Mouse (Mus musculus) T-helper 1 cell (primary cell): ENCODE data around the gene Olfr15.
"Not testable (repeated sequence)": the region's sequence is repeated elsewhere in the genome, so short reads cannot be mapped to it uniquely, and the experiment has no call there.

ENCODE experiments used
- in situ Hi-C: fragments of 300-600 bp; cut with MboI, MseI; formaldehyde crosslinking; loops from one replicate; pipeline ENCODE4 v1.15.1; 2025; ENCODE audit warnings: high pct_unique_total_duplicates

Gene Olfr15

GRCm38 (mm10) chr16:3830588-3831109 lies at the start of gene Olfr15:
TSS of gene Olfr15 (plus strand) at chr16:3830878.
- in situ Hi-C loops, result loop anchor here (5.0 kb wide), 1 partner anchor 542 kb away; no protein-coding TSS in a partner anchor

GRCm38 (mm10) chr16:3781237-3781636 lies 49.4 kb upstream of the Olfr15 start:
- in situ Hi-C loops, result no loop called here

GRCm38 (mm10) chr16:3788394-3788793 lies 42.3 kb upstream of the Olfr15 start:
- in situ Hi-C loops, result no loop called here

- in situ Hi-C loops, result no loop called here
These were observed 22.5 kb upstream of the Olfr15 start for GRCm38 (mm10) chr16:3808176-3808575.

- in situ Hi-C loops, result not testable (repeated sequence)
These were observed 16.0 kb upstream of the Olfr15 start for GRCm38 (mm10) chr16:3814667-3815066.

GRCm38 (mm10) chr16:3820202-3820601 lies 10.5 kb upstream of the Olfr15 start:
- in situ Hi-C loops, result no loop called here

- in situ Hi-C loops, result no loop called here
These were observed 2.7 kb upstream of the Olfr15 start for GRCm38 (mm10) chr16:3828021-3828420.

GRCm38 (mm10) chr16:3829727-3830126 lies 951 bp upstream of the Olfr15 start:
- in situ Hi-C loops, result loop anchor here (5.0 kb wide), 1 partner anchor 543 kb away; no protein-coding TSS in a partner anchor

- in situ Hi-C loops, result no loop called here
These were observed 4.8 kb downstream of the Olfr15 start for GRCm38 (mm10) chr16:3835461-3835860.

GRCm38 (mm10) chr16:3839157-3839885 lies 8.6 kb downstream of the Olfr15 start:
- in situ Hi-C loops, result no loop called here

- in situ Hi-C loops, result no loop called here
These were observed 12.3 kb downstream of the Olfr15 start for GRCm38 (mm10) chr16:3842989-3843388.

- in situ Hi-C loops, result no loop called here
These were observed 13.1 kb downstream of the Olfr15 start for GRCm38 (mm10) chr16:3843796-3844195.

GRCm38 (mm10) chr16:3846711-3847518 lies 16.2 kb downstream of the Olfr15 start, which contains the start of gene Zfp174:
TSS of gene Zfp174 (plus strand) at chr16:3847268.
- in situ Hi-C loops, result no loop called here

- in situ Hi-C loops, result no loop called here
These were observed 17.2 kb downstream of the Olfr15 start for GRCm38 (mm10) chr16:3847871-3848270.

GRCm38 (mm10) chr16:3848416-3848815 lies 17.7 kb downstream of the Olfr15 start:
- in situ Hi-C loops, result no loop called here

- in situ Hi-C loops, result not testable (repeated sequence)
These were observed 20.6 kb downstream of the Olfr15 start for GRCm38 (mm10) chr16:3851301-3851700.

- in situ Hi-C loops, result no loop called here
These were observed 21.9 kb downstream of the Olfr15 start for GRCm38 (mm10) chr16:3852586-3852985.

- in situ Hi-C loops, result no loop called here
These were observed 23.9 kb downstream of the Olfr15 start for GRCm38 (mm10) chr16:3854437-3855182.

GRCm38 (mm10) chr16:3855776-3856175 lies 25.1 kb downstream of the Olfr15 start:
- in situ Hi-C loops, result no loop called here

GRCm38 (mm10) chr16:3859254-3859653 lies 28.6 kb downstream of the Olfr15 start:
- in situ Hi-C loops, result no loop called here

GRCm38 (mm10) chr16:3871815-3872214 lies 41.1 kb downstream of the Olfr15 start:
- in situ Hi-C loops, result no loop called here
